Mouse (Mus musculus) liver, postnatal 0 days (tissue): ENCODE results near the gene Fmod.

Experiments
- CTCF ChIP-seq: sonication (generic); IDR thresholded peaks from 2 replicates; pipeline ENCODE4 v1.5.1; 2016; ENCODE audit warnings: antibody characterized with exemption, low read depth
- EP300 ChIP-seq: IDR thresholded peaks from 2 replicates; pipeline ENCODE4 v1.6.1; 2016; ENCODE audit warnings: antibody characterized with exemption, low read depth, mild to moderate bottlenecking

DNA sequence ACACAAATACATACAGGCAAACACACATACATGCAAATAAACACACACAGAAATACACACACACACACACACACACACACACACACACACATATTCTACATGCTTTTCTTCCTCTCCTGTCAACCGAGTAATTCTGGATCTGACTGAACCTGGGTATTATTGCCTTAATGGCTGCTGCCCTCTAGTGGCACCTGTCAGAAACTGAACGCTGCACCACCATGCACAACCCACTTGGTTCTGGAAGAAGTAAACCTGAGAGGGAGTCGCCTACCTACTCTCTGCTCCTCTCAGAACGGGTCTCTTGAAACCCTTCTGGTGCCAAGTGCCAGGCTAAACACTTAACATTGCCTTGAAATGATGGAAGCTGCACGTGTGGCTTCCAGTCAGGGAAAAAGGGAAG is 11.7 kb downstream of the Fmod start:
- TF ChIP-seq CTCF (peak; percentile 99), EP300 (no peak)
